Mouse (Mus musculus) heart, adult 2 months (tissue): ENCODE measurements around the gene Sult1e1.

ENCODE experiments used
- CTCF ChIP-seq: fragments of 200-600 bp; IDR thresholded peaks from 2 replicates; pipeline ENCODE4 v1.8.1; 2022; ENCODE audit warnings: antibody characterized with exemption, mild to moderate bottlenecking, moderate library complexity
- POLR2A ChIP-seq: fragments of 200-500 bp; IDR thresholded peaks from 2 replicates; pipeline ENCODE4 v1.6.1; 2011; ENCODE audit warnings: mild to moderate bottlenecking, low read depth, low read length, control low read depth; ENCODE audit not compliant: insufficient read depth

DNA sequence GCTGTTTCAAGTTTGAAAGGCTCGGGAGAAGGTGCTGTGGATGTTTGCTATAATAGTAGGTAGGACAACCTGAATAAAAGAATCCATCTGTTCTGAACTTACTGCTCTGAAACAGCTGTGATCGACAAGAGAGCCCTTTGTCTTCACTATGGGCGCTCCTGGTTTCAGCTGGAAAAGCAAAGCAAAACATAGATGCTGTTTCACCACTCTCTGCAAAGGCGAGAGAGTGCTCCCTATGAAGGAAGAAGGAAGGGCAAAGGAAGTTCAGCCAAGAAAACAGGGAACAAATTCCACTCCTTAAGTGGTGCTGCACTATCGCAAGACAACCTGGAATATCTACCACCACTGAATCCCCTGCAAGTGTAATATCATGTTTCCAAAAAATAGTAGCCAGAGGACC is 17.9 kb downstream of the Sult1e1 start:
- no peak for TF ChIP-seq CTCF
- TF ChIP-seq POLR2A, result no peak
